Mouse (Mus musculus) MEL (cell line): ENCODE measurements at regions not wholly inside any gene's neighbourhood (a gene's known extent, or its start where the extent isn't known, plus 50 kb on each side); places are given as distances from the start of the nearest gene placed in this dataset.

Experiments
- DNase-seq: peaks from one replicate; pipeline ENCODE4 v3.0.0; 2011; ENCODE audit warnings: low read depth, low spot score
- H3K27ac ChIP-seq: 2 replicates; pipeline ENCODE4 v1.5.1; 2012; ENCODE audit warnings: low read depth, mild to moderate bottlenecking, control low read depth, low read length, moderate library complexity; ENCODE audit not compliant: control insufficient read depth
- H3K27me3 ChIP-seq, 2 experiments: fragments of 150-350 bp in 1 of 2; sonication (generic) in 1 of 2; 2 replicates each; pipeline ENCODE4 v1.6.1; 2012; ENCODE audit warnings: low read length in 2 of 2, mild to moderate bottlenecking in 2 of 2, improper control_type of control experiment in 1 of 2, moderate library complexity in 1 of 2; ENCODE audit not compliant: insufficient read depth in 2 of 2, control insufficient read depth in 1 of 2
- H3K36me3 ChIP-seq, 2 experiments: 2 replicates each; pipeline ENCODE4 v1.6.1; 2012 to 2014; ENCODE audit warnings: low read length in 2 of 2, improper control_type of control experiment in 1 of 2, inconsistent platforms in 1 of 2, mild to moderate bottlenecking in 1 of 2; ENCODE audit not compliant: insufficient read depth in 2 of 2, control insufficient read depth in 1 of 2
- H3K4me1 ChIP-seq, 2 experiments: fragments of 150-350 bp in 1 of 2; sonication (generic) in 1 of 2; 2 replicates each; pipeline ENCODE4 v1.6.1; 2012; ENCODE audit warnings: low read length in 2 of 2, improper control_type of control experiment in 1 of 2, mild to moderate bottlenecking in 1 of 2; ENCODE audit not compliant: insufficient read depth in 2 of 2, control insufficient read depth in 1 of 2
- H3K4me3 ChIP-seq, 2 experiments: fragments of 150-350 bp in 1 of 2; sonication (generic) in 1 of 2; 2 replicates each; pipeline ENCODE4 v1.5.1; 2012; ENCODE audit warnings: low read depth in 2 of 2, low read length in 2 of 2, mild to moderate bottlenecking in 2 of 2, moderate library complexity in 2 of 2, control low read depth in 1 of 2, improper control_type of control experiment in 1 of 2; ENCODE audit not compliant: control insufficient read depth in 1 of 2, insufficient read depth in 1 of 2
- H3K79me2 ChIP-seq: 2 replicates; pipeline ENCODE4 v1.6.1; 2012; ENCODE audit warnings: mild to moderate bottlenecking, low read length, moderate library complexity; ENCODE audit not compliant: control insufficient read depth, poor library complexity, insufficient read depth
- H3K9ac ChIP-seq: 2 replicates; pipeline ENCODE4 v1.6.1; 2012; ENCODE audit warnings: low read depth, mild to moderate bottlenecking, control low read depth, low read length, moderate library complexity; ENCODE audit not compliant: control insufficient read depth, poor library complexity, severe bottlenecking
- H3K9me3 ChIP-seq: fragments of 150-350 bp; sonication (generic); replicated peaks from 2 replicates; pipeline ENCODE4 v1.6.1; 2012; ENCODE audit warnings: mild to moderate bottlenecking, low read length, improper control_type of control experiment, moderate library complexity; ENCODE audit not compliant: insufficient read depth
- BHLHE40 ChIP-seq: IDR thresholded peaks from 2 replicates; pipeline ENCODE4 v1.6.1; 2012; ENCODE audit warnings: low read depth, mild to moderate bottlenecking, inconsistent platforms, low read length, improper control_type of control experiment, borderline replicate concordance
- CHD1 ChIP-seq: IDR thresholded peaks from 2 replicates; pipeline ENCODE4 v1.6.1; 2012; ENCODE audit warnings: low read depth, mild to moderate bottlenecking, inconsistent platforms, low read length, improper control_type of control experiment
- CTCF ChIP-seq, 3 experiments: IDR thresholded peaks in 2 of 3; conservative IDR thresholded peaks in 1 of 3; 2 replicates each; pipeline ENCODE4 v1.5.1; 2011 to 2012; ENCODE audit warnings: low read length in 3 of 3, low read depth in 2 of 3, mild to moderate bottlenecking in 2 of 3, improper control_type of control experiment in 1 of 3, inconsistent platforms in 1 of 3, mixed read lengths in 1 of 3, moderate library complexity in 1 of 3; ENCODE audit not compliant: control insufficient read depth in 1 of 3, insufficient read depth in 1 of 3, poor library complexity in 1 of 3, severe bottlenecking in 1 of 3
- E2F4 ChIP-seq: IDR thresholded peaks from 2 replicates; pipeline ENCODE4 v1.6.1; 2011; ENCODE audit warnings: low read depth, low read length, improper control_type of control experiment, borderline replicate concordance
- ELF1 ChIP-seq: IDR thresholded peaks from 2 replicates; pipeline ENCODE4 v1.6.1; 2014; ENCODE audit warnings: low read depth, mild to moderate bottlenecking, inconsistent platforms, low read length, improper control_type of control experiment, moderate library complexity
- EP300 ChIP-seq, 2 experiments: IDR thresholded peaks; 2 replicates each; pipeline ENCODE4 v1.6.1; 2011; ENCODE audit warnings: improper control_type of control experiment in 2 of 2, low read length in 2 of 2, low read depth in 1 of 2, mild to moderate bottlenecking in 1 of 2
- ETS1 ChIP-seq: IDR thresholded peaks from 2 replicates; pipeline ENCODE4 v1.6.1; 2012; ENCODE audit warnings: low read depth, mild to moderate bottlenecking, inconsistent platforms, low read length, improper control_type of control experiment, moderate library complexity
- HCFC1 ChIP-seq: IDR thresholded peaks from 2 replicates; pipeline ENCODE4 v1.6.1; 2012; ENCODE audit warnings: low read depth, mild to moderate bottlenecking, inconsistent platforms, low read length, improper control_type of control experiment, moderate library complexity
- JUND ChIP-seq: IDR thresholded peaks from 2 replicates; pipeline ENCODE4 v1.6.1; 2011; ENCODE audit warnings: low read depth, mild to moderate bottlenecking, improper control_type of control experiment, low read length
- KAT2A ChIP-seq: conservative IDR thresholded peaks from 2 replicates; pipeline ENCODE4 v1.6.1; 2012; ENCODE audit warnings: low read depth, low read length, improper control_type of control experiment, inconsistent platforms
- MAFK ChIP-seq: IDR thresholded peaks from 2 replicates; pipeline ENCODE4 v1.6.1; 2011; ENCODE audit warnings: low read depth, mild to moderate bottlenecking, low read length, improper control_type of control experiment, borderline replicate concordance
- MAZ ChIP-seq: IDR thresholded peaks from 2 replicates; pipeline ENCODE4 v1.6.1; 2012; ENCODE audit warnings: low read depth, mild to moderate bottlenecking, inconsistent platforms, low read length, improper control_type of control experiment
- MXI1 ChIP-seq: IDR thresholded peaks from 2 replicates; pipeline ENCODE4 v1.6.1; 2011; ENCODE audit warnings: mild to moderate bottlenecking, low read depth, low read length, improper control_type of control experiment
- MYB ChIP-seq: IDR thresholded peaks from 2 replicates; pipeline ENCODE4 v1.6.1; 2011; ENCODE audit warnings: mild to moderate bottlenecking, low read depth, low read length, improper control_type of control experiment
- MYC ChIP-seq: IDR thresholded peaks from 2 replicates; pipeline ENCODE4 v1.6.1; 2011; ENCODE audit warnings: low read depth, mild to moderate bottlenecking, low read length, improper control_type of control experiment, moderate library complexity
- POLR2A ChIP-seq, 2 experiments: IDR thresholded peaks; 2 replicates each; pipeline ENCODE4 v1.6.1; 2011 to 2012; ENCODE audit warnings: low read length in 2 of 2, mild to moderate bottlenecking in 2 of 2, control low read depth in 1 of 2, improper control_type of control experiment in 1 of 2, low read depth in 1 of 2, moderate library complexity in 1 of 2; ENCODE audit not compliant: control insufficient read depth in 1 of 2, insufficient read depth in 1 of 2, poor library complexity in 1 of 2
- TAL1 ChIP-seq: IDR thresholded peaks from 2 replicates; pipeline ENCODE4 v1.6.1; 2012; ENCODE audit warnings: mild to moderate bottlenecking, inconsistent platforms, low read length, moderate library complexity, mixed read lengths
- TBP ChIP-seq: IDR thresholded peaks from 2 replicates; pipeline ENCODE4 v1.8.0; 2011; ENCODE audit warnings: low read depth, low read length, improper control_type of control experiment
- TCF12 ChIP-seq: IDR thresholded peaks from 2 replicates; pipeline ENCODE4 v1.6.1; 2014; ENCODE audit warnings: low read depth, mild to moderate bottlenecking, inconsistent platforms, low read length, improper control_type of control experiment, moderate library complexity
- UBTF ChIP-seq: IDR thresholded peaks from 2 replicates; pipeline ENCODE4 v1.6.1; 2012; ENCODE audit warnings: low read depth, mild to moderate bottlenecking, inconsistent platforms, low read length, improper control_type of control experiment, moderate library complexity, borderline replicate concordance; ENCODE audit not compliant: insufficient read depth
- ZC3H11A ChIP-seq: IDR thresholded peaks from 2 replicates; pipeline ENCODE4 v1.6.1; 2012; ENCODE audit warnings: low read depth, mild to moderate bottlenecking, inconsistent platforms, low read length, improper control_type of control experiment

DNA sequence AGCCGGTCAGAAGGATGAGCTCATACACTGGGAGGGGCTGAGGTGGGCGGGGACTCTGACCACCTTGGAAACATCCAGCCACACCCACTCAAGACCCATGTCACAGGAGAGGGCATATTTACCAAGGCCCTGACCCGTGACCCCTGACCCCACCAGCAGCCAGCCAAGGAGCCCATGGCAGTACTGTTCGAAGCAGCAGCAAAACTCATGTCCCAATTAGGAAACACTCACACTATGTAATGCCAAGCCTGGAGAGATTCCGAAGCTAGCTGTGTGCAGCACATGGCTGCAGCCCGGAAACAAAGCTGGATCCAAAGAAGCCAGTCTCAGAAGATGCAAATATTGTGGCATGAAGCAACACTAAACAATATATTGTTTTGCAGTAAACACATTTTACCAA lies 256.8 kb downstream of the Mroh4 start:
- no peaks in the 10 kb centered on the region for H3K9me3 ChIP-seq
- H3K36me3 ChIP-seq, result no peaks in the 10 kb centered on the region
- no peak overlapping the region for H3K9ac ChIP-seq
- no peaks in the 10 kb centered on the region for H3K79me2 ChIP-seq
- TF ChIP-seq TCF12, result no peak
- no peak for TF ChIP-seq UBTF
- TF ChIP-seq EP300 (IDR thresholded peaks at IDR 0.05; ENCODE audit: low read depth in 1 of 2, low read length in 2 of 2), result no peak
- no peak for TF ChIP-seq ZC3H11A
- no peak for TF ChIP-seq CHD1
- TF ChIP-seq CTCF (IDR thresholded peaks at IDR 0.05 in 2 of 3, conservative IDR thresholded peaks at IDR 0.05 in 1 of 3; ENCODE audit: control insufficient read depth in 1 of 3, insufficient read depth in 1 of 3, low read depth in 2 of 3, low read length in 3 of 3, poor library complexity in 1 of 3, severe bottlenecking in 1 of 3), result no peak
- DNase-seq, result no peak
- no peaks in the 10 kb centered on the region for H3K4me1 ChIP-seq
- no peaks in the 10 kb centered on the region for H3K27me3 ChIP-seq
- H3K27ac ChIP-seq, result no peak overlapping the region
- H3K4me3 ChIP-seq, result no peak overlapping the region

DNA sequence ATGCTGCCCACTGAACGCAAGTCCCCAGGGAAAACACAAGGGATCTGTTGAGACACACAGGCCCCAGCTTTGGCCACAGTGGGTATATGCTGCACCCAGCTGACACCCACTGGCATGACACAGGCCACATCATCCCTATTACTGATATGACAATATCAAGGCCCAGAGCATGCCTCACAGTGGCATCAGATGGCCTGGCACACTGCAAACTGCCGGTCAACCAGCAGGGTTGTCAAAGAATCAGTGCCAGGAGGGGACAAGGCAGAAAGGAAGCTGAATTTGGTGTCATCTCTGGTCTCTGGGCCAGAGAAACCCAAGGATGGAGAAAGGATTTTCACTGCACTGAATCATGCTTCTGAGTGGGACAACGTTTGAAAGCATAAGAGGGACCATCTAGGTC lies 266.7 kb downstream of the Mroh4 start:
- no peak for DNase-seq
- H3K36me3 ChIP-seq, result no peaks in the 10 kb centered on the region
- H3K27ac ChIP-seq, result no peak overlapping the region
- no peaks in the 10 kb centered on the region for H3K4me1 ChIP-seq
- no peaks in the 10 kb centered on the region for H3K79me2 ChIP-seq
- H3K9me3 ChIP-seq, result no peaks in the 10 kb centered on the region
- no peak overlapping the region for H3K9ac ChIP-seq
- TF ChIP-seq CTCF (IDR thresholded peaks at IDR 0.05 in 2 of 3, conservative IDR thresholded peaks at IDR 0.05 in 1 of 3; ENCODE audit: control insufficient read depth in 1 of 3, insufficient read depth in 1 of 3, low read depth in 2 of 3, low read length in 3 of 3, poor library complexity in 1 of 3, severe bottlenecking in 1 of 3) (no peak), E2F4 (no peak), UBTF (no peak), BHLHE40 (no peak), TAL1 (no peak), ELF1 (no peak), TBP (no peak), MXI1 (no peak), CHD1 (no peak), MAZ (no peak), POLR2A (IDR thresholded peaks at IDR 0.05; ENCODE audit: control insufficient read depth in 1 of 2, insufficient read depth in 1 of 2, low read depth in 1 of 2, low read length in 2 of 2, poor library complexity in 1 of 2) (no peak), TCF12 (no peak), JUND (no peak)
- TF ChIP-seq, all 39 proteins: peak for 0
- H3K4me3 ChIP-seq, result no peak overlapping the region
- no peaks in the 10 kb centered on the region for H3K27me3 ChIP-seq

DNA sequence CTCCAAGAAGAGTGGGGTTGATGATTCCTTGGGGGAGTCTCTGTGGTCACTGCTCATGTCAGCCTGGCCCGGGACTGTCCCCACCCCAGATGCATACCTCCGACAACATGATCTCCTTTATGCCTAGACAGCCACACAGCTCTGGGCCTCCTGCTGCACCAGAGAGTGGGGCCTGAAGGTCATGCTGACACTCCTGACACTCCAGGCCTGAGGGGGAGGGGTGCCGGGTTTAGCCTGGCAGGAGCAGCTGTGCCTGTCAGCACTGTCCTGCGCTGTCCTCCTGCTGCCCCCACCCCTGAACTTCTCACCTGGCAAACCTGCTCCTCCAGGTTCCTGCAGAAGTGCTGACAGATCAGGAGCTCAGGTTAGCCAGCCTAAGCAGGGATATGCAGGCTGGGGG lies 288.2 kb downstream of the Mroh4 start:
- Histone ChIP-seq H3K79me2 (no peaks in the 10 kb centered on the region), H3K27ac (no peak overlapping the region), H3K27me3 (no peaks in the 10 kb centered on the region), H3K36me3 (no peaks in the 10 kb centered on the region)
- DNase-seq, result no peak
- TF ChIP-seq BHLHE40 (no peak), E2F4 (no peak), ETS1 (no peak), MYC (no peak), KAT2A (no peak), CTCF (IDR thresholded peaks at IDR 0.05 in 2 of 3, conservative IDR thresholded peaks at IDR 0.05 in 1 of 3; ENCODE audit: control insufficient read depth in 1 of 3, insufficient read depth in 1 of 3, low read depth in 2 of 3, low read length in 3 of 3, poor library complexity in 1 of 3, severe bottlenecking in 1 of 3) (no peak), MYB (no peak), HCFC1 (no peak), MAFK (no peak)
- TF ChIP-seq, all 39 proteins: peak for 0
- no peaks in the 10 kb centered on the region; the same call in 1 of the 2 replicates for H3K9me3 ChIP-seq
- H3K9ac ChIP-seq, result no peak overlapping the region
- H3K4me1 ChIP-seq, result no peaks in the 10 kb centered on the region
- H3K4me3 ChIP-seq, result no peak overlapping the region
